Mouse (Mus musculus) c-Kit-positive CD71-positive TER-119-negative erythroid progenitor cells, embryonic 14.5 days (primary cell): ENCODE data around the gene Glyat.
"Not testable (repeated sequence)": the region's sequence is repeated elsewhere in the genome, so short reads cannot be mapped to it uniquely, and the experiment has no call there.

Experiments used
- DNase-seq: peaks from one replicate; pipeline ENCODE4 v3.0.0-alpha.2; 2013; ENCODE audit warnings: low read depth

Gene Glyat

DNA sequence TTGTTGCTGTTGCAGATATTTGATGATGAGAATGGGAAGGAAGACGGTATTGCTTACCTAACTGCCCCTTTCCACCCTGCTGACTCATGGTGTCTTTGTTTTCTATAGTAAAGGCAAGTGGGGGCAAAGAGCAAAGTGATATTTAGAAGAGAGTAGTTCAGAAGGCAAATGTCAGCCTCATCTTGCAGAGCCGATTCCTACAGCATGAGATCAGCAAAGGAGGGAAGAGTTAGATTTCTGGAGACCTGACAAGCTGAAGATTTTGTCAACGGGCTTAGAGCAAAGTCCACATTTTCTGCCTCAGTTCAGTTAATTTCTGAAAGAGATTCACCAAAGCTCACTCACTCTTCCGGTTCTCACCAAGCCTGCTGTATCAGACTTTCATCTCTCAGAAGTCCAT, at the start of gene Glyat:
Glyat (plus strand) TSS at position 133 of the 400 bp plus-strand sequence.
- DNase-seq, result no peak

- DNase-seq, result no peak
Measured at GRCm38 (mm10) chr19:12585310-12585709, 47.8 kb upstream of the Glyat start.

DNA sequence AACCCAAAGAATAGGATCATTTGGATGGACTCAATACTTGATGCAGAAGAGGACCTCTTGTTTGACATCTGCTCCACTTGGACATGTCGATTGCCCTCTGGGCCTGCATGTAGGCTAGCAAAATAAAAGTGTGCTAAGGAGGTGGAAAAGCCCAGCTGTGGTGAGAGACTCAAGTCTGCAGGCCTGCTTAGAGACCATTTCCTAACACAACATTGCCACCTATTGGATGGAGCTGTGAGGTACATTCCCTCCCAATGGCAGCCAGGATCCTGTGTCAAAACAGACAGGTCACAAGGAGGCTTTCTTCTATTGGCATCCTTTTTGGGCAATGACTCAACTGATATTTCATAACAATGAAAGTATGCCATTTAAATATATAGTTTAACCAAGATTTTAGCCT, 41.2 kb upstream of the Glyat start:
- peak; percentile 50 for DNase-seq

GRCm38 (mm10) chr19:12595135-12595529, 38.0 kb upstream of the Glyat start:
- DNase-seq, result no peak

DNA sequence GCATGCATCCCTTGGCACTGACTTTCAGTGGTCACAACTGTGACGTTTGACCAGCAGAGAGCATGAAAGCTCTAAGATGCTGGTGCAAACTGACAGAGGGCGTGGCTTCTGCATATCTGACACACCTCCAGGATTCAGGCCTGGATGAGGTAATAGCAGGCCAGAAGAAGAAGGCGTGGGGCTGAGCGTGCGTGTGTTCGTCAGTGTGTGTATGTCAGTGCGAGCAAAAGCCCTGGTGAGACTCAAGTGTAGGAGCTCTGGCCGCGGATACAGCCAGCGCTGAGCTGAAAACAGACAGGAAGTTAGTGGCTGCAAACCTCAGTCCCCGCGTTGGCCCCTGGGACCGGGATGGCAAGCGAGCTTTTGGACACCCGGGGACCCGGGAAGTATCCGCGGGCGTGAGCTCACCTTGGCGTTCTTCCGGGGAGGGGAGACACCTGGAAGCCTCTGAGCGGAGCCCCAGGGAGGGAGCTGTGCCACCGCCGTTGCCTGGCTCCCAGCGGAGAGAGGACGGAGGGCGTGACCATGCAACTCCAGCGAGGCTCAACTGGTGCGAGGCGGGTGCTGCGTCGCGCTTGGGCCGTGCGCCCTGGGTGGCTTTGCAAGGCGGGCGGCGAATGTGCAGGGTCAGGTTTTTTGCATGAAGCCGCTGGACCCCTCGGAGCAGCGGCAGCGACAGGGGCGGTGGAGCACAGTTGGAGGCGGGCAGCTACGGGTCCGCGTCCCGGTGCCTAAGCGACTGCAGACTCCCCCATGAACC, 37.4 kb upstream of the Glyat start:
- DNase-seq, result peak; percentile 22

DNA sequence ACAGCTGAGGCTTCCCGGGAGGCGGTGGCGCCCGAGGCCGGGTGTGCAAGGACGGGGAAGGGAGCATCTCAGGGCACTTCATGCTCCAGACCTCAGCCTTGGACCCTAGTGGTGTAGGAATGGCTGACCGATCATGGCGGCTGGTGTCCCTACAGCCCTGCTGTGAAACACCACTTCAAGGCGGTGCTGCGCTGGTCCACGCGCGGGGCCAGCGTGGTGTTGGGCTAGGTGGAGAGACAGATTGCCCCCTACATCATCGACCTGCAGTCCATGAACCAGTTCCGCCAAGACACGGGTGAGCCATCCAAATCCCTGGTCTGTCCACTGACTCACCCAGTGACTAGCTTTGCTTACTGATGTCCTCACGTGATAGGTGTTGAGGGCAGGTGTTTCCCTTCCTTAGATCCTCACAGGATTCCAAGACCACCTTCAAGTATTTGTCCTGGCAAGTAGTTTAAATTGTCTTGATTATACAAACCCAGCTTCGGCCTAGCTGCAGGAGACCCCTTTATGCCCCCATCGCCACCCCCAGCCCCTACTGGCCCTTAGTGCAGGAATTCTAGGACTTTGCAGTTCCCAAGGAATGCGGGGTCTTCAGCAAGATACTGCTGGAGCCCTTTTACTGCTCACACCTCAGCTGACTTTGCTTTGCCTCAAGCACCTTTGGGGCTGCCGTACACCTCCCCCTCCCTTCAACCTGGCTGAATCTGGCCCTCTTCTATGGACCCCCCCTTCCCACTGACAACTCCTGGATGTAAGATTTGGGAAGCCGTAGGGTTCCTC, 36.6 kb upstream of the Glyat start:
- no peak for DNase-seq

DNA sequence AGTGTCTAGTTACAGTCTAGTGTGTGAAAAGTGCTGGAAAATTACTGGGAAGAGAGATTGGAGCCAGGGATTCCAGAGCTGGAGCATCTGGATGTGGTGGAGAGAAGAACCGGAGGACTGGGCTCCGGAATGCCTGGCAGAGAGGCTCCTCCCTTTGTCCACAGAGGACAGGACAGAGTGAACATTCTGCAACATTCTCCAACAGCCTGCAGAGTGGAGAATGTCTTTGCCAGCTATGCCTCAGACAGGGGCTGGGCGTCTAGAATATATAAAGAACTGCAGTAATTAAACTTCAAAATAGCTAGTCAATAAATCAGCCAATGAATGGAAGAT, 36.1 kb upstream of the Glyat start:
- DNase-seq, result no peak

- DNase-seq, result no peak
Measured at GRCm38 (mm10) chr19:12598674-12599073, 34.4 kb upstream of the Glyat start.

GRCm38 (mm10) chr19:12599674-12600073, 33.4 kb upstream of the Glyat start, which contains the start of gene Gm4952:
Gene Gm4952 (plus strand): TSS chr19:12599974.
- no peak for DNase-seq

DNA sequence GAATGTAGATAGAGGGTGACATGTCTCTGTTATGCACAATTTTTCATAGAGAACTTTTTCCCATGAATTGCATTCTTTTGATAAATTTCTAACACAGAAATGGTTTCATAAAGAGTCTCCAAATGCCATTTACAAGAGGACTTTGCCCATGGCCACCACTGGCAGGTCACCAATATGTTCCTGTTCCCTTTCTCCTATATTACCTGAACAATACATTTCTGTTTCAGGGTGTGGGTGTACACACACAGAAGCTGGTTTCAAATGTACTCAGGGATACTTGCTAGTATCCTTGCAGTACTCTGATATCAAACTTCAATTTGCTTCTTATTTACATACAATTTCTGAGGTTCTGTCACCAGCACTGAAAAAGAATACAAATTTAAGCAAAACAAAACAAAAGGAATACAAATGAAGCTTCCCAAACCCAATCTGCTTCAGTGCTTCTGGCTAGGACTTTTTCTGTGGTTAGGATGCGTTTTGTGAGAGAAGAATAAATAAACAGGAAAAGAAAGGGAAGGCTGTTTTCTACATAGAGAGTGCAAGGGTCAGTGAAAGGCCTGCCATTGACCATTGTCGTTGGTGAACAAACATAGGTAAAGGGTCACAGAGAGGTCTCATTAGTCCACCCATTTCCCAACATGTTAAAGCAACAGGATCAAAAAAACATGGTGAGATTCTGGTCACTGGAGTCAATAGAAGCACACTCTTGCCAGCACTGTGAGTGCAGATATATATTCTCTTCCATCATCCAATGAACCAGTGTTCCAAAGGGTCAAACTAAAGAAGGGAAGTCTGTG, 32.2 kb upstream of the Glyat start:
- no peak for DNase-seq

- DNase-seq, result no peak
Measured at GRCm38 (mm10) chr19:12608336-12608735, 24.8 kb upstream of the Glyat start.

- no peak for DNase-seq
Measured at GRCm38 (mm10) chr19:12613646-12614045, 19.5 kb upstream of the Glyat start.

GRCm38 (mm10) chr19:12634259-12634658, 1.2 kb downstream of the Glyat start:
- no peak for DNase-seq

DNA sequence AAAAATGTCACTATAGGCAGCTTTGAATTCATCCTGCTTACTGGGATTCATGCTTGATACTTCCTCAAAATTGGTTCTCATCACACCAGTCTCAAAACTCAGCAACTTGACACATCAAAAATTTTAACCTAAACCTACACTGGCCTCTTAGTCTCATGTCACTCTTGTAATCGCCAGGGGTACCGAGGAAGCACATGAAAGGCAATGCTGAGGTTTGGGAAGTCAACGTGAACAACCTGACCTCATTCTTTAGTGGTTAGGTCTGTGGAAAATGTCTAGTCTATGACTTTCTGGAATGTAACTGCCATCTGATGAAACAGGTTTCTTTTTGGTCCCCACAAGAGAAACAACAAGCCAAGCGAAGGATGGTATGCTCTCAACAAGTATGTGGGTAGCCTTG, 1.9 kb downstream of the Glyat start:
- no peak for DNase-seq

DNA sequence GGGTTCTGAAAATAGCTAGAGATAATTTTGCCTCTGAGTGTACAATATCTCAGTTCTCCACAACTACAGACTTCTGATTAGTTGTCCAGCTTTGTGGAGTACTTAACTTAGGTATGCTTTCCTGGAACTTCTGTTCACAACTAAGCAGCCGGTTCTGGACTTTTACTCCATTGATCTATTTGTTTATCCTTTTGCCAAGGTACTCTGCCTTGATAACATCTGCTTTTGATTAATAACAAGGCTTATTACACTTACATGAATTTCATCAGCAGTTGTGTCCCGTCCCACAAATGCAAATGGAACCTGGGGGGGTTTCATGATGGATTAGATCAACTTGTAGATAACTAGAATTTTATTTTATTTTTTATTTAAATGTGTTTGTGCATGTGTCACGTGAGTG, 3.8 kb downstream of the Glyat start:
- DNase-seq, result no peak

GRCm38 (mm10) chr19:12638049-12638448, 4.9 kb downstream of the Glyat start:
- no peak for DNase-seq

- no peak for DNase-seq
Measured at GRCm38 (mm10) chr19:12649511-12649910, 16.4 kb downstream of the Glyat start.

DNA sequence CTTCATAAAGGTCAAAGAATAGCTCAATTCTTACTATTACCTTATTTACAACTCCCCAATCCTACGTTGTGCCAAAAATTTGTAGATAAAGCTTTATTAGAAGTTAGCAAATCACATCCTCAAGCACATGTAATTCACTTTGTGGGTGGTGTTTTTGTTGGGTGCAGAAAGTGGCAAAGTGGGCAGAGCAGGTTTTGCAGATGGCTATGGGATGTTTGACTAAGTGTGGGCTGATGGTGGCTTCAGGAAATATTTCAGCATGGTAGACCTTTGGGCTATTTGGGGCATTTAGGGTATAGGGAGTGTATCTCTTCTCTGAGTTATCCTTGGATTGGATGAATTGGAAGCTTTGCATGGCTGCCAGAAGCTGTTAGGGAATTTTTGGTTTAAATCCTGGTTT, 33.0 kb downstream of the Glyat start:
- no peak for DNase-seq

- not testable (repeated sequence) for DNase-seq
Measured at GRCm38 (mm10) chr19:12668601-12669000, 35.5 kb downstream of the Glyat start.

- DNase-seq, result no peak
Measured at GRCm38 (mm10) chr19:12670139-12670538, 37.0 kb downstream of the Glyat start, which contains the start of gene Olfr1442. Gene Olfr1442 (plus strand): TSS chr19:12670439.

DNA sequence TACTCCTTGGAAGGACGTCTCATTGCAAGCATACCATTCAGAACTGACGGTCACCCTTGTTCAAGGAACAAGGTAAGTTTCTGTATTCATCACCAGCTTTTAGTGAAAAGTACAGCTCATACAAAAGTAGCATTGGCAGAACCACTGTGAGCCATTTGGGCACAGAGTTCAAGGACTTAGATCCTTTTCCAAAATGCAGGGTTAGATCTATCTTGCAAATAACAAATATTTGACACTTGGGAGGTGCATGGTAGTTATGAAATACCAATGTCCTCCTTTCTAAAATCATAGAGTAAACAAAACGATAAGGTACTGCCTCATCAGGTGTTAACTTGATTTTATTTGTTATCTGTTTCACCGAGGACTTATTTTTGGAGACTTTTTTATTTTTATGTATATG, 37.9 kb downstream of the Glyat start:
- no peak for DNase-seq

DNA sequence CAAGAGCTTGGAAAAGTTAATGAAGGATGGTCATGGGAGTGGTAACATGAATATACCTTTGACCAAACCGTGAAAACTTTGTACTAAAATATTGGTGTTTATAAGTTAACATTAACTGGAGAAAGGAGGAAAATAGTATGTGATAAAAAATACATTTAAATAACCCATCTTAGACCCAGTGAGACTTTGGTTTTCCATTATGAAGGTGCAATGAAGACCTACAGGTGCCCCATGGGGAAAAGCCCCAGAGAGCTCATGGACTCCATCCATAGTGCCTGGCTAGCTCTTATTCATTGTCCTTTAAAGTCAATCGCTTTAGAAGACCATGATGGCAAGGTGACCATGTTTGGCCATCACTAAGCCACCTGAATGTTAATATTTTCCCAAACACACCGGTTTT, 44.7 kb downstream of the Glyat start, which contains the start of gene Olfr1443:
Olfr1443 (plus strand) TSS at position 301 of the 400 bp plus-strand sequence.
- DNase-seq, result no peak

DNA sequence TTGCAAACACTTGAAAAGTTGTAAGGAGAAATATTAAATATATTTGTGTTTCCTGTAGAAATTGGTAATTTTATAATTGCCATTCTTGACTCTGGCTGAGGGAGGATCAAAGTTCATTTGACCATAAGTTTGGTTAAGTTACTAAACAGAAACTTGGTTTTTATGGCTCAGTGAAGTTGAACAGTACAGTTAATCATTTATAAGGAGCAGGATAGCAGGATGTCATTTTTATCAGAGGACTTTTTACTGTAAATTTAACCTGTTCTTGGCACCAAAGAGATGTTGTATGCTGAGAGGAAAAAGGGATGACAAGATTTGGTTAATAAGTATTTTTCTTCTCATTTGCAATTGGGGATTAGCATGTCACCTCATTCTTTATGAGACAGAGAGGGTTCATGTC, 51.5 kb downstream of the Glyat start:
- DNase-seq, result no peak
